ENCODE assay signal across 25 mouse cellular contexts in genomic region chr13:55390644-55391043, GRCm38 (mm10). TPM values are rescaled to one million over a fixed set of nuclear protein-coding genes. Genes with fewer than 3 reads are reported as not detected.
DNase-seq lines count a peak whose midpoint lies in the region; ATAC-seq and TF ChIP-seq lines count a peak whose summit lies in the region.
"Had no signal": no experiment of that assay in that cellular context is flagged by ENCODE, and none has a peak within 500 bp of the region (broad histone marks: within the 10 kb centered on the region; RNA-seq: fewer than 3 reads in every experiment).

No protein-coding gene starts in this region.

- H3K4me3 ChIP-seq in intestine, postnatal 0 days (ENCODE audit: low read depth, low read length), result no peak overlapping the region
- H3K4me3 ChIP-seq in kidney, embryonic 15.5 days (replicated peaks), result no peak overlapping the region
- H3K4me3 ChIP-seq in liver, embryonic 16.5 days (ENCODE audit: low read depth, low read length), result no peak overlapping the region
- H3K4me3 ChIP-seq: hindbrain, embryonic 10.5 days; megakaryocyte, embryonic 14.5 days had no signal

- no peak overlapping the region for H3K9ac ChIP-seq in intestine, postnatal 0 days (ENCODE audit: low read depth, low read length)
- no peak overlapping the region for H3K9ac ChIP-seq in kidney, embryonic 15.5 days
- no peak overlapping the region for H3K9ac ChIP-seq in liver, embryonic 16.5 days (ENCODE audit: low read depth, low read length)
- H3K9ac ChIP-seq: liver, embryonic 14.5 days had no signal

- H3K4me2 ChIP-seq in intestine, postnatal 0 days (replicated peaks; ENCODE audit: low read depth), result no peak overlapping the region
- H3K4me2 ChIP-seq in kidney, embryonic 15.5 days, result no peak overlapping the region
- H3K4me2 ChIP-seq in liver, embryonic 16.5 days (ENCODE audit: low read depth, low read length), result no peak overlapping the region

- H3K27ac ChIP-seq in intestine, postnatal 0 days (ENCODE audit: low read depth, low read length), result peak overlapping the region; percentile 75
- no peak overlapping the region for H3K27ac ChIP-seq in kidney, embryonic 15.5 days
- H3K27ac ChIP-seq in liver, embryonic 16.5 days (ENCODE audit: low read length), result peak overlapping the region; percentile 78
- H3K27ac ChIP-seq: hindbrain, embryonic 10.5 days had no signal

- TF ChIP-seq CTCF in intestine, postnatal 0 days (IDR thresholded peaks at IDR 0.05; ENCODE audit: low read depth), result no peak

- 50% methylated on average over 3 of the region's 3 CpGs for WGBS in intestine, postnatal 0 days
- 76% methylated on average over 3 of the region's 3 CpGs for WGBS in kidney, embryonic 15.5 days
- WGBS in liver, embryonic 16.5 days (ENCODE audit: insufficient replicate concordance), result 46% methylated on average over 3 of the region's 3 CpGs

- no peaks in the 10 kb centered on the region for H3K36me3 ChIP-seq in intestine, postnatal 0 days (ENCODE audit: control insufficient read depth, insufficient read depth)
- H3K36me3 ChIP-seq in kidney, embryonic 15.5 days, result no peaks in the 10 kb centered on the region
- H3K36me3 ChIP-seq in liver, embryonic 16.5 days (ENCODE audit: control insufficient read depth, insufficient read depth), result no peaks in the 10 kb centered on the region
- H3K36me3 ChIP-seq: hindbrain, embryonic 10.5 days had no signal

- DNase-seq in kidney, postnatal 4 days, result peak; percentile 58 to 74
- DNase-seq in MN1 (ENCODE audit: low spot score), result no peak
- DNase-seq in cerebellum, postnatal 14 days, result no peak
- no peak for DNase-seq in frontal cortex, adult 2 months (ENCODE audit: extremely low spot score in 1 of 2, low spot score in 1 of 2)
- DNase-seq in adrenal gland, adult 8-10 months, result no peak
- DNase-seq: B cell, adult 2 months; cerebellum, adult 18-20 months; cerebellum, postnatal 36 days; lung, postnatal 14 days; right cerebral cortex, postnatal 25 days; thymus, adult 2 months had no signal

- ATAC-seq in intestine, postnatal 0 days, result peak; percentile 70
- peak; percentile 69; the same call in 1 of the 2 replicates for ATAC-seq in kidney, embryonic 15.5 days (replicated peaks; ENCODE audit: low FRiP score)
- peak; percentile 57 for ATAC-seq in liver, embryonic 16.5 days (ENCODE audit: low read depth)
- ATAC-seq: forebrain, embryonic 14.5 days; midbrain, embryonic 16.5 days had no signal

- no peaks in the 10 kb centered on the region for H3K27me3 ChIP-seq in intestine, postnatal 0 days (replicated peaks; ENCODE audit: control insufficient read depth, insufficient read depth, low read length)
- H3K27me3 ChIP-seq in kidney, embryonic 15.5 days, result no peaks in the 10 kb centered on the region
- no peaks in the 10 kb centered on the region for H3K27me3 ChIP-seq in liver, embryonic 16.5 days (ENCODE audit: control insufficient read depth, insufficient read depth, low read depth, low read length)

- H3K4me1 ChIP-seq in intestine, postnatal 0 days (replicated peaks; ENCODE audit: control insufficient read depth, insufficient read depth, low read length), result peaks cover 4% of the 10 kb centered on the region; the same call in 1 of the 2 replicates
- no peaks in the 10 kb centered on the region for H3K4me1 ChIP-seq in kidney, embryonic 15.5 days
- no peaks in the 10 kb centered on the region; the same call in 1 of the 2 replicates for H3K4me1 ChIP-seq in liver, embryonic 16.5 days (ENCODE audit: control insufficient read depth, low read depth, low read length)
- H3K4me1 ChIP-seq: hindbrain, embryonic 10.5 days had no signal

- no peaks in the 10 kb centered on the region for H3K9me3 ChIP-seq in intestine, postnatal 0 days (ENCODE audit: control insufficient read depth)
- H3K9me3 ChIP-seq in kidney, embryonic 15.5 days (replicated peaks), result no peaks in the 10 kb centered on the region
- no peaks in the 10 kb centered on the region for H3K9me3 ChIP-seq in liver, embryonic 16.5 days (replicated peaks; ENCODE audit: control insufficient read depth, low read length)
- H3K9me3 ChIP-seq: hindbrain, embryonic 10.5 days had no signal

RNA-seq across cellular contexts. Expression of gene Slc34a1, which starts 7.3 kb away (rescaled TPM):
- 0.04 and 0.16 TPM in 2 replicates for polyA plus RNA-seq in intestine, postnatal 0 days (2015; fragmentation: Nextera tagmentation; extraction: Ambion mirVana)
- 163 and 180 TPM in 2 replicates for polyA plus RNA-seq in kidney, embryonic 15.5 days (2015; fragmentation: Nextera tagmentation; extraction: Ambion mirVana)
- polyA plus RNA-seq in liver, embryonic 16.5 days (2015; fragmentation: Nextera tagmentation; extraction: Ambion mirVana), result 0.15 TPM in 1 of 2 replicates, not detected in the other
- polyA plus RNA-seq in frontal cortex, adult 2 months (2012; rRNA removed), result 0.54 and 0.55 TPM in 2 replicates
- total RNA-seq in adrenal gland, adult 8-10 months (2022), result not detected
- total RNA-seq: gastrocnemius, postnatal 4 days; layer of hippocampus, adult 8-10 months had no signal
- polyA plus RNA-seq: forebrain, embryonic 14.5 days; heart, embryonic 16.5 days; midbrain, embryonic 16.5 days had no signal

RNA-seq across cellular contexts. Expression of gene Rgs14, which starts 21.1 kb away (rescaled TPM):
- 1.2 and 1.3 TPM in 2 replicates for polyA plus RNA-seq in intestine, postnatal 0 days (2015; fragmentation: Nextera tagmentation; extraction: Ambion mirVana)
- 1.1 and 1.3 TPM in 2 replicates for polyA plus RNA-seq in kidney, embryonic 15.5 days (2015; fragmentation: Nextera tagmentation; extraction: Ambion mirVana)
- polyA plus RNA-seq in liver, embryonic 16.5 days (2015; fragmentation: Nextera tagmentation; extraction: Ambion mirVana), result 2.8 and 3.2 TPM in 2 replicates
- 32.8 and 44.1 TPM in 2 replicates for polyA plus RNA-seq in frontal cortex, adult 2 months (2012; rRNA removed)
- 1 to 10 TPM in 1 of 4 experiments, under 1 TPM in 3; 0.45 to 1.8 (median 0.88) TPM for total RNA-seq in adrenal gland, adult 8-10 months (2022)

RNA-seq across cellular contexts. Expression of gene Pfn3, which starts 24.4 kb away (rescaled TPM):
- not detected in 2 replicates for polyA plus RNA-seq in intestine, postnatal 0 days (2015; fragmentation: Nextera tagmentation; extraction: Ambion mirVana)
- polyA plus RNA-seq in kidney, embryonic 15.5 days (2015; fragmentation: Nextera tagmentation; extraction: Ambion mirVana), result not detected in 2 replicates
- polyA plus RNA-seq in liver, embryonic 16.5 days (2015; fragmentation: Nextera tagmentation; extraction: Ambion mirVana), result not detected in 2 replicates
- 0.34 and 0.42 TPM in 2 replicates for polyA plus RNA-seq in frontal cortex, adult 2 months (2012; rRNA removed)
- total RNA-seq in adrenal gland, adult 8-10 months (2022), result not detected
- total RNA-seq: adrenal gland, postnatal 4 days; gastrocnemius, postnatal 4 days; layer of hippocampus, adult 8-10 months; left cerebral cortex, postnatal 36 days had no signal
- polyA plus RNA-seq: heart, embryonic 16.5 days; hindbrain, embryonic 10.5 days; liver, embryonic 14.5 days; stomach, embryonic 16.5 days; thymus, adult 2 months had no signal

RNA-seq across cellular contexts. Expression of gene Lman2, which starts 28.1 kb away (rescaled TPM):
- 85.3 and 93.0 TPM in 2 replicates for polyA plus RNA-seq in intestine, postnatal 0 days (2015; fragmentation: Nextera tagmentation; extraction: Ambion mirVana)
- 115 and 118 TPM in 2 replicates for polyA plus RNA-seq in kidney, embryonic 15.5 days (2015; fragmentation: Nextera tagmentation; extraction: Ambion mirVana)
- 53.3 and 55.5 TPM in 2 replicates for polyA plus RNA-seq in liver, embryonic 16.5 days (2015; fragmentation: Nextera tagmentation; extraction: Ambion mirVana)
- 52.9 and 57.3 TPM in 2 replicates for polyA plus RNA-seq in frontal cortex, adult 2 months (2012; rRNA removed)
- 100 to 1,000 TPM; 112 to 127 (median 118) TPM for total RNA-seq in adrenal gland, adult 8-10 months (2022)

RNA-seq across cellular contexts. Expression of gene F12, which starts 35.9 kb away (rescaled TPM):
- polyA plus RNA-seq in intestine, postnatal 0 days (2015; fragmentation: Nextera tagmentation; extraction: Ambion mirVana), result 1.2 and 2.3 TPM in 2 replicates
- 0.59 and 2.1 TPM in 2 replicates for polyA plus RNA-seq in kidney, embryonic 15.5 days (2015; fragmentation: Nextera tagmentation; extraction: Ambion mirVana)
- 147 and 184 TPM in 2 replicates for polyA plus RNA-seq in liver, embryonic 16.5 days (2015; fragmentation: Nextera tagmentation; extraction: Ambion mirVana)
- polyA plus RNA-seq in frontal cortex, adult 2 months (2012; rRNA removed), result 0.57 and 0.82 TPM in 2 replicates
- total RNA-seq in adrenal gland, adult 8-10 months (2022), result under 1 TPM in 3 of 4 experiments, not detected in 1; 0.17 to 0.71 (median 0.43) TPM
- polyA plus RNA-seq: forebrain, embryonic 14.5 days had no signal

Comparison
In these comparisons a context has a peak if more than half of its experiments do, and no peak if none do; other contexts are left out.
1. DNase-seq: peak in kidney, postnatal 4 days (2 of 2); none in MN1 (single experiment), cerebellum, postnatal 14 days (0 of 2), frontal cortex, adult 2 months (0 of 2) and adrenal gland, adult 8-10 months (single experiment).
2. RNA of gene Slc34a1, which starts 7.3 kb away (polyA plus RNA-seq): 163 to 180 TPM in kidney, embryonic 15.5 days; 0.54 to 0.55 TPM in frontal cortex, adult 2 months, 0.04 to 0.16 TPM in intestine, postnatal 0 days and 0.15 TPM in liver, embryonic 16.5 days; every median in the first group is over 100 times any median in the second.
3. Peak in every context shown above with its lines, with median percentiles within 50 percentile points of each other: ATAC-seq.